Mouse (Mus musculus) adrenal gland, postnatal 14 days (tissue): Measurements from ENCODE around the gene Kmt2c. TPM values are rescaled to one million over a fixed set of nuclear protein-coding genes. Genes with fewer than 3 reads are reported as not detected.

Experiments
- DNase-seq: peaks from one replicate; pipeline ENCODE4 v3.0.0; 2021; ENCODE audit warnings: mixed read lengths
- total RNA-seq: library from RNA; stranded (reverse); gene quantifications from 2 replicates; pipeline ENCODE4 v1.2.3, GENCODE M21; 2021

Gene Kmt2c
- total RNA-seq, 1 experiment from 2014 or later = 54.3 TPM

DNA sequence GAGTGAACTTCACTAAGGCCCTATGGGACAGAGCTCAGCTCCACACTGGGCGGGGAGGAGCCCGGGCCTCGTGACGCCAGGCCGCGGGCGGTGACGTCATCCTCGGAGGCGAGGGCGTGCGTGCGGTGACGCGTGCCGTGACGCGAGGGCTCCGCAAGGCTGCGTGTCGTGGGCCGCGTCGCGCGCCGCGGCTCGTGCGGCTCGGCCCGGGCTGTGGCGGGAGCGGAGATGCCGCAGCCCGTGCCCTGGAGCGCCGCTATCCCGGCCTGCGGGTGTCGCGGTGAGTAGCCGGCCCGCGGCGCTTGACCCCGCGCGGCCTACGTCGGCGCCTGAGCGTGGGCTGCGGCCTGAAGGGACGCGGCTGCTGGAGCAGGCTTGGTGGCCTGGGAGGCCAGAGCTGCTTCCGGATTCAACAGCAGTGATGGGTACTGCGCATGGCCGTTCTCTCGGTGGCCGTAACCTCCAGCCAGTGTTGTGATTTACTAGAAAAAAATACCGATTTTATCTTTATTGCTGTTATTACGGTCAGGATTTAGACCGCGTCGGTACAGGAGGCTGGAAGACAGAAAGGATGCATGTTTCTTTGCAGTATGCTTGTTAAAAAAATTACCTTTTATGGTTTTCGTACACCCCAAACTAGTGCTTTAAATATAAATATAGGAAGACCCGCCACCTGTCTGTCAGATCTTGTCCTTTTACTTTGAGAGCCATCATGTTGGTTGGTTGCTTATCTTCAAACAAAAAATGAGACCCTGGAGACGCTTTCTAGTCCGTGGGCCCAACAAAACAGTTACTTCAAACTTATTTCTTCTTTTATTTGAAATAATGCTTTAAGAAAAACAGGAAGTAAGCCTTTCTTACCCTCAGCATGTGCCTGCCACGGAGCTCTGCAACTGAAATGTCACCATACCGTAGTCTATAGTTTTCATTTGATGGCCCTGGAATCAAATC, 275.6 kb downstream of the Kmt2c start, which contains the start of gene E130116L18Rik:
TSS of gene E130116L18Rik (minus strand) at position 402 of the 951 bp plus-strand sequence.
- peak; percentile 95 for DNase-seq

Other genes with a start within 250 kb of the Kmt2c start
- not detected in 2 replicates for gene Cct8l1, start 17.3 kb upstream of the Kmt2c start, total RNA-seq
- gene Xrcc2, start 207.0 kb upstream of the Kmt2c start, total RNA-seq = 5.1 and 6.0 TPM in 2 replicates